Mouse (Mus musculus): ENCODE data around the gene Pgm1.

The Pgm1 gene

GRCm38 (mm10) chr4:99958084-99958815 is 29.0 kb downstream of the Pgm1 start:
- no peak for DNase-seq (ENCODE audit: low spot score)

- DNase-seq (ENCODE audit: low spot score): no peak
Measured at GRCm38 (mm10) chr4:99959308-99959707, 30.1 kb downstream of the Pgm1 start.

- no peak for DNase-seq (ENCODE audit: low spot score)
Measured at GRCm38 (mm10) chr4:99966555-99966954, 37.3 kb downstream of the Pgm1 start.

- DNase-seq (ENCODE audit: low spot score): peak; percentile 29
Measured at GRCm38 (mm10) chr4:99969328-99969727, 40.1 kb downstream of the Pgm1 start.

GRCm38 (mm10) chr4:99970097-99970496 is 40.9 kb downstream of the Pgm1 start:
- no peak for DNase-seq (ENCODE audit: low spot score)

GRCm38 (mm10) chr4:99972886-99973285 is 43.7 kb downstream of the Pgm1 start:
- DNase-seq (ENCODE audit: low spot score): no peak

- DNase-seq (ENCODE audit: low spot score): no peak
Measured at GRCm38 (mm10) chr4:99973931-99974330, 44.7 kb downstream of the Pgm1 start.

GRCm38 (mm10) chr4:99974375-99974774 is 45.2 kb downstream of the Pgm1 start:
- DNase-seq (ENCODE audit: low spot score): no peak

GRCm38 (mm10) chr4:99979326-99979725 is 50.1 kb downstream of the Pgm1 start:
- no peak for DNase-seq (ENCODE audit: low spot score)

- no peak for DNase-seq (ENCODE audit: low spot score)
Measured at GRCm38 (mm10) chr4:99981216-99981615, 52.0 kb downstream of the Pgm1 start.

GRCm38 (mm10) chr4:99983652-99984368 is 54.6 kb downstream of the Pgm1 start:
- DNase-seq (ENCODE audit: low spot score): no peak

- DNase-seq (ENCODE audit: low spot score): no peak
Measured at GRCm38 (mm10) chr4:99984369-99984752, 55.1 kb downstream of the Pgm1 start.

GRCm38 (mm10) chr4:99985086-99985485 is 55.9 kb downstream of the Pgm1 start:
- DNase-seq (ENCODE audit: low spot score): no peak

GRCm38 (mm10) chr4:99985631-99986030 is 56.4 kb downstream of the Pgm1 start:
- no peak for DNase-seq (ENCODE audit: low spot score)

GRCm38 (mm10) chr4:99986609-99987008 is 57.4 kb downstream of the Pgm1 start:
- DNase-seq (ENCODE audit: low spot score): no peak

- DNase-seq (ENCODE audit: low spot score): no peak
Measured at GRCm38 (mm10) chr4:99988771-99989170, 59.6 kb downstream of the Pgm1 start.

GRCm38 (mm10) chr4:100000971-100001370 is 71.8 kb downstream of the Pgm1 start:
- no peak for DNase-seq (ENCODE audit: low spot score)

- DNase-seq (ENCODE audit: low spot score): no peak
Measured at GRCm38 (mm10) chr4:100001806-100002205, 72.6 kb downstream of the Pgm1 start.

- DNase-seq (ENCODE audit: low spot score): no peak
Measured at GRCm38 (mm10) chr4:100007721-100008120, 78.5 kb downstream of the Pgm1 start.

- DNase-seq (ENCODE audit: low spot score): peak; percentile 62
Measured at GRCm38 (mm10) chr4:100008371-100009090, 79.3 kb downstream of the Pgm1 start.

GRCm38 (mm10) chr4:100009211-100009678 is 80.0 kb downstream of the Pgm1 start:
- DNase-seq (ENCODE audit: low spot score): no peak

- DNase-seq (ENCODE audit: low spot score): peak; percentile 2
Measured at GRCm38 (mm10) chr4:100010916-100011315, 81.7 kb downstream of the Pgm1 start.

- peak; percentile 18 for DNase-seq (ENCODE audit: low spot score)
Measured at GRCm38 (mm10) chr4:100011563-100011962, 82.3 kb downstream of the Pgm1 start.

Measured in testis, postnatal 14 days (tissue).